Mouse (Mus musculus) stomach, postnatal 0 days (tissue): ENCODE measurements at regions not wholly inside any gene's neighbourhood (a gene's known extent, or its start where the extent isn't known, plus 50 kb on each side); places are given as distances from the start of the nearest gene placed in this dataset.

ENCODE experiments used
- ATAC-seq: fragments of 200-750 bp; cut with Nextera tagmentation; 2 replicates; pipeline ENCODE4 v1.8.0; 2017; ENCODE audit not compliant: low FRiP score, low TSS enrichment
- DNase-seq: peaks from one replicate; pipeline ENCODE4 v3.0.0-alpha.2; 2016; ENCODE audit warnings: low spot score
- H3K27ac ChIP-seq: fragments of 300-500 bp; sonication (generic); replicated peaks from 2 replicates; pipeline ENCODE4 v1.5.1; 2014; ENCODE audit warnings: mild to moderate bottlenecking, control low read depth
- H3K27me3 ChIP-seq: fragments of 300-500 bp; sonication (generic); 2 replicates; pipeline ENCODE4 v1.6.1; 2014; ENCODE audit warnings: low read length; ENCODE audit not compliant: control insufficient read depth, insufficient read depth
- H3K36me3 ChIP-seq: fragments of 300-500 bp; sonication (generic); 2 replicates; pipeline ENCODE4 v1.6.1; 2014; ENCODE audit warnings: low read length, mixed read lengths; ENCODE audit not compliant: control insufficient read depth, insufficient read depth
- H3K4me1 ChIP-seq: fragments of 300-500 bp; sonication (generic); replicated peaks from 2 replicates; pipeline ENCODE4 v1.6.1; 2014; ENCODE audit warnings: antibody characterized with exemption; ENCODE audit not compliant: control insufficient read depth, insufficient read depth
- H3K4me2 ChIP-seq: fragments of 300-500 bp; sonication (generic); replicated peaks from 2 replicates; pipeline ENCODE4 v1.6.1; 2014; ENCODE audit warnings: low read depth, mild to moderate bottlenecking, control low read depth, moderate library complexity
- H3K4me3 ChIP-seq: fragments of 300-500 bp; sonication (generic); 2 replicates; pipeline ENCODE4 v1.5.1; 2014; ENCODE audit warnings: low read depth, low read length, control low read depth
- H3K9ac ChIP-seq: fragments of 300-500 bp; sonication (generic); 2 replicates; pipeline ENCODE4 v1.6.1; 2014; ENCODE audit warnings: mild to moderate bottlenecking, low read length, control low read depth, mixed read lengths
- H3K9me3 ChIP-seq: fragments of 300-500 bp; sonication (generic); 2 replicates; pipeline ENCODE4 v1.6.1; 2016; ENCODE audit warnings: low read length; ENCODE audit not compliant: control insufficient read depth
- CTCF ChIP-seq: IDR thresholded peaks from 2 replicates; pipeline ENCODE4 v1.5.1; 2016; ENCODE audit warnings: antibody characterized with exemption, low read depth, mild to moderate bottlenecking, moderate library complexity
- EP300 ChIP-seq: optimal IDR thresholded peaks from 2 replicates; pipeline ENCODE3; 2016; ENCODE audit warnings: antibody characterized with exemption
- WGBS: fragments of 180-500 bp; shearing (Covaris S2); extraction: QIAGEN DNeasy Blood & Tissue Kit; methylation state at CpG from one replicate; pipeline ENCODE4 v1.1.7; 2014; 5-methylcytosine and 5-hydroxymethylcytosine counted together

GRCm38 (mm10) chr12:16382417-16382988, 228.3 kb downstream of the Lpin1 start:
- Histone ChIP-seq H3K9me3 (no peaks in the 10 kb centered on the region), H3K27ac (no peak overlapping the region), H3K36me3 (no peaks in the 10 kb centered on the region), H3K4me3 (no peak overlapping the region), H3K9ac (no peak overlapping the region), H3K27me3 (no peaks in the 10 kb centered on the region), H3K4me1 (no peaks in the 10 kb centered on the region), H3K4me2 (no peak overlapping the region)
- TF ChIP-seq CTCF, result no peak
- TF ChIP-seq EP300, result no peak
- no peak for DNase-seq
- 80% methylated on average over 11 of the region's 11 CpGs for WGBS
- no peak for ATAC-seq

GRCm38 (mm10) chr12:16381026-16381425, 229.7 kb downstream of the Lpin1 start:
- DNase-seq (no peak), ATAC-seq (no peak)
- Histone ChIP-seq H3K27ac (no peak overlapping the region), H3K9ac (no peak overlapping the region), H3K4me1 (no peaks in the 10 kb centered on the region), H3K27me3 (no peaks in the 10 kb centered on the region), H3K4me2 (no peak overlapping the region), H3K36me3 (no peaks in the 10 kb centered on the region), H3K9me3 (no peaks in the 10 kb centered on the region), H3K4me3 (no peak overlapping the region)
- TF ChIP-seq EP300 (no peak), CTCF (no peak)
- WGBS, result 59% methylated on average over 4 of the region's 4 CpGs

GRCm38 (mm10) chr12:16380346-16380745, 230.4 kb downstream of the Lpin1 start:
- Histone ChIP-seq H3K36me3 (no peaks in the 10 kb centered on the region), H3K4me3 (no peak overlapping the region), H3K4me1 (no peaks in the 10 kb centered on the region), H3K9ac (no peak overlapping the region), H3K27ac (no peak overlapping the region), H3K9me3 (no peaks in the 10 kb centered on the region), H3K27me3 (no peaks in the 10 kb centered on the region), H3K4me2 (no peak overlapping the region)
- 37% methylated on average over 2 of the region's 2 CpGs for WGBS
- DNase-seq, result no peak
- TF ChIP-seq CTCF (no peak), EP300 (no peak)
- ATAC-seq, result no peak

- DNase-seq, result no peak
- TF ChIP-seq EP300, result no peak
- TF ChIP-seq CTCF, result no peak
- no peak for ATAC-seq
- Histone ChIP-seq H3K4me1 (no peaks in the 10 kb centered on the region), H3K27me3 (no peaks in the 10 kb centered on the region), H3K4me3 (no peak overlapping the region), H3K36me3 (no peaks in the 10 kb centered on the region), H3K4me2 (no peak overlapping the region), H3K27ac (no peak overlapping the region), H3K9me3 (no peaks in the 10 kb centered on the region), H3K9ac (no peak overlapping the region)
- WGBS, result 52% methylated on average over 2 of the region's 2 CpGs
Measured at GRCm38 (mm10) chr12:16379415-16379814, 231.4 kb downstream of the Lpin1 start.

- Histone ChIP-seq H3K4me1 (no peaks in the 10 kb centered on the region), H3K27me3 (no peaks in the 10 kb centered on the region), H3K4me3 (no peak overlapping the region), H3K4me2 (no peak overlapping the region), H3K9me3 (no peaks in the 10 kb centered on the region), H3K9ac (no peak overlapping the region), H3K27ac (no peak overlapping the region), H3K36me3 (no peaks in the 10 kb centered on the region)
- ATAC-seq (no peak), DNase-seq (no peak)
- TF ChIP-seq EP300 (no peak), CTCF (no peak)
- WGBS, result 75% methylated on average over 3 of the region's 3 CpGs
Measured at GRCm38 (mm10) chr12:16378501-16378900, 232.3 kb downstream of the Lpin1 start.

GRCm38 (mm10) chr12:16374331-16374996, 236.3 kb downstream of the Lpin1 start:
- Histone ChIP-seq H3K4me2 (no peak overlapping the region), H3K27me3 (no peaks in the 10 kb centered on the region), H3K9ac (no peak overlapping the region), H3K36me3 (no peaks in the 10 kb centered on the region), H3K9me3 (no peaks in the 10 kb centered on the region), H3K27ac (no peak overlapping the region), H3K4me3 (no peak overlapping the region), H3K4me1 (no peaks in the 10 kb centered on the region)
- DNase-seq (no peak), ATAC-seq (no peak)
- 63% methylated on average over 4 of the region's 4 CpGs for WGBS
- TF ChIP-seq CTCF (no peak), EP300 (no peak)
